Mouse (Mus musculus) limb, embryonic 13.5 days (tissue): ENCODE measurements at regions not wholly inside any gene's neighbourhood (a gene's known extent, or its start where the extent isn't known, plus 50 kb on each side); places are given as distances from the start of the nearest gene placed in this dataset.
A peak's percentile ranks its signal among the peaks of the same experiment; 100 is the strongest.

Source experiments
- ATAC-seq: fragments of 200-750 bp; cut with Nextera tagmentation; 2 replicates; pipeline ENCODE4 v1.8.0; 2017; ENCODE audit warnings: low read depth, moderate number of reproducible peaks, moderate TSS enrichment; ENCODE audit not compliant: low FRiP score
- H3K27ac ChIP-seq: fragments of 300-500 bp; sonication (generic); 2 replicates; pipeline ENCODE4 v1.5.1; 2015; ENCODE audit warnings: inconsistent platforms, mild to moderate bottlenecking, moderate library complexity
- H3K27me3 ChIP-seq: fragments of 300-500 bp; sonication (generic); 2 replicates; pipeline ENCODE4 v1.6.1; 2015; ENCODE audit warnings: mild to moderate bottlenecking, inconsistent platforms
- H3K36me3 ChIP-seq: fragments of 300-500 bp; sonication (generic); 2 replicates; pipeline ENCODE4 v1.6.1; 2015; ENCODE audit warnings: inconsistent platforms, mild to moderate bottlenecking, moderate library complexity
- H3K4me1 ChIP-seq: fragments of 300-500 bp; sonication (generic); 2 replicates; pipeline ENCODE4 v1.6.1; 2015; ENCODE audit warnings: inconsistent platforms
- H3K4me2 ChIP-seq: fragments of 300-500 bp; sonication (generic); replicated peaks from 2 replicates; pipeline ENCODE4 v1.6.1; 2015; ENCODE audit warnings: inconsistent platforms, mild to moderate bottlenecking, moderate library complexity
- H3K4me3 ChIP-seq: fragments of 300-500 bp; sonication (generic); 2 replicates; pipeline ENCODE4 v1.5.1; 2015; ENCODE audit warnings: moderate library complexity, mild to moderate bottlenecking, inconsistent platforms
- H3K9ac ChIP-seq: fragments of 300-500 bp; sonication (generic); 2 replicates; pipeline ENCODE4 v1.6.1; 2015; ENCODE audit warnings: mild to moderate bottlenecking, inconsistent platforms
- H3K9me3 ChIP-seq: fragments of 300-500 bp; sonication (generic); 2 replicates; pipeline ENCODE4 v1.6.1; 2016; ENCODE audit warnings: inconsistent platforms
- WGBS: fragments of 180-500 bp; shearing (Covaris S2); methylation state at CpG from one replicate; pipeline ENCODE4 v1.1.7; 2015; 5-methylcytosine and 5-hydroxymethylcytosine counted together

DNA sequence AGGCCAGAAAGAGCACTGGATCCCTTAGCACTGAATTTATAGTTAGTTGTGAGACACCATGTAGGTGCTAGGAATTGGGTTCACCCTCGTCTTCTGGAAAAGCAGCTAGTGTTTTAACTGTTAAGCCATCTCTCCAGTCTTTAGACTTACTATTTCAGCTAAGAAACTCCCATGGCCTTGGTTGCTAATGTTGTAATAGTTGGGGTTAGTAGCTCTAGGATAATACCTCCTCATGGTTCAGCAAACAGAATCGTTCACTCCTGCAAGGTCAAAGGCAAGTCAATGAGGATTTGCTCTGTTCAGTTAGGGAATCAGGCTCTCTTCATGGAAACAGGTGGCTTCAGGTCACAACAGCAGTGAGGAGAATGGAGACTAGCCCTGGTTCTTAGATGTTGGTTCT, 118.7 kb upstream of the Kbtbd8 start:
- no peak overlapping the region; the same call in 1 of the 2 replicates for H3K27ac ChIP-seq
- no peak overlapping the region for H3K4me3 ChIP-seq
- no peak for ATAC-seq
- H3K4me1 ChIP-seq: peaks cover 20% of the 10 kb centered on the region
- H3K9ac ChIP-seq: no peak overlapping the region
- H3K4me2 ChIP-seq: no peak overlapping the region
- H3K36me3 ChIP-seq: no peaks in the 10 kb centered on the region
- WGBS: 70% methylated on average over 2 of the region's 2 CpGs
- no peaks in the 10 kb centered on the region; the same call in 1 of the 2 replicates for H3K27me3 ChIP-seq
- H3K9me3 ChIP-seq: no peaks in the 10 kb centered on the region

DNA sequence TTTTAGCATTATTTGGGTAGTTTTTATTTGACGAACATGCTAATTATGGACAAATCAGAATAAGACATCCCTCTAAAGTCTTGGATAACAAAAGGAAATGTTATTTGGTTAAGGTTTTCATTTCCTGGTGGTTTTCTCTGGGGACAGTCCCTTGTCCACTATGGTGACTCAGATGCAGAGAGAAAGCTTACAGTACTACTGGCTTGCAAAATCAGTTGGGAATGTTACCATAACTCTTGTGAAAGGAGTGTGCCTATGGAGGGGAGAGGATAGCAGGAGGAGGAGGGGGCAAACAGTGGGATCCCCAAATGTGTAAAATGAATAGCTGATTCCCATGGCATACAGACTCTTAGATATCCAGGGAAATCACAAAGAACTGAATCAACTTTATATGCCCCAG, 122.7 kb upstream of the Kbtbd8 start:
- Histone ChIP-seq H3K4me2 (no peak overlapping the region), H3K9ac (no peak overlapping the region), H3K36me3 (no peaks in the 10 kb centered on the region), H3K4me1 (peaks cover 13% of the 10 kb centered on the region), H3K27ac (no peak overlapping the region), H3K9me3 (no peaks in the 10 kb centered on the region), H3K4me3 (no peak overlapping the region), H3K27me3 (no peaks in the 10 kb centered on the region; the same call in 1 of the 2 replicates)
- 82% methylated on average over 1 of the region's 1 CpGs for WGBS
- ATAC-seq: no peak

DNA sequence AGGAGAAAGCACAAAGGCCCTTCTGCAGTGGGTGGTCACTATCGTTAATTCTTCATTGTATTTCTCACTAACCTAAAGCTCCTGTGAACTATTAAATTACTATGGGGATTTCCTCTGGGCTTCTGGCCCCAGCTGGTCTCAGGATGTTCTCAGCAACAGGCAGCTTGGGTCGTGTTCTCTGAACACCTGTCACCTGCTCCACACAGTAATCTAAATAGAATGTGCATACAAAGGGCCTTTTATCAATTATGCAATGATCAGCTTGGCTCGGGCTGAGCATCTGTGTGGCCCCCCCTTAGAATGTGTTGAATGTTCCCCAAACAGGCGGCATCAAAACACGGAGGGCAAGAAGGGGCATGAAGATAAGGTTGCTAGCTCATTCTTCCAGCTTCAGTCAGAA, 129.6 kb upstream of the Kbtbd8 start:
- Histone ChIP-seq H3K4me1 (no peaks in the 10 kb centered on the region), H3K9me3 (no peaks in the 10 kb centered on the region; the same call in 1 of the 2 replicates), H3K36me3 (no peaks in the 10 kb centered on the region), H3K27ac (no peak overlapping the region), H3K9ac (no peak overlapping the region), H3K4me3 (no peak overlapping the region), H3K27me3 (no peaks in the 10 kb centered on the region), H3K4me2 (no peak overlapping the region)
- ATAC-seq: no peak; the same call in 1 of the 2 replicates
- 35% methylated on average over 5 of the region's 5 CpGs for WGBS

DNA sequence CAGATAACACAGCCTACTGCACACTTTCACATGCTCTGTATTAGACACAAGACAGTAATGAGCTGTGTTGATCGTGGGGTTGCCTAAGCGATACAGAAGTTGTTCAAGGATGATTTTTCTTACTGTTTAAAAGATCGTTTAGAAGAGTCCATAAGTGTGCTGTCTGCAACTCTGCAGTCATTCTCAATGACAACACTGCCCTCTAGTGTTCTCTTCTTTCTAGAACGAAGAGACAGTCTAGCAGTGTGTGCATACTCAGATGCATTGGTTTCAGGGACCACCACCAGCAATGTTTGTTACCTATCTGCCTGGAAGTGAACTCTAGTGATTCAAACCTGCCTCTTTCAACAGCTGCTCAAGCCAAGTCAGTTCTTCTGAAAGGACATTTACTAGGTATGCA, 130.7 kb upstream of the Kbtbd8 start:
- 21% methylated on average over 4 of the region's 4 CpGs for WGBS
- Histone ChIP-seq H3K4me2 (no peak overlapping the region), H3K36me3 (no peaks in the 10 kb centered on the region), H3K9me3 (no peaks in the 10 kb centered on the region; the same call in 1 of the 2 replicates), H3K4me3 (no peak overlapping the region), H3K9ac (no peak overlapping the region), H3K4me1 (peaks cover 11% of the 10 kb centered on the region), H3K27me3 (no peaks in the 10 kb centered on the region), H3K27ac (no peak overlapping the region)
- ATAC-seq: peak; percentile 85

DNA sequence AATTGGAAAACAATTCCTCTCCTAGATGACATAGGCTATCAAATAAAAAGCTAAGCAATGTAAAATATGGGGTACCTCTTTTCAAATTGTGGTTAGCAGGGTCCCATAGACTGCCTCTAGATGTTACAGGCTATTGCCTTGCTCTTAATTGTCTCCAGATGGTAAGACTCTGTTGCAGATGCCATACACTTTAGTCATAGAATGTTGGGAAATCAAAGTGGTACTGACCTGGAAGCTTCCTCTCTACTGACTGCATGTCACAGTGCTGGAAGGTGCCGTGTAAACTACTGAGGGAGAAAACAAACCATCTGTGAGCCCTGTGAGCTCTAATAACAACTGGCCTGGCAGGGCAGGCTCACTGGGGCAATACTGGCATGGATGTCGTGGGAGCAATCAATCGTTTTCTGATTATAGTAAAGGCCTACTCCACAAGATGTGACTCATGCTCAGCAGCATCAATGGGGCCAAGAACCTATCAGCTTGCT, 132.6 kb upstream of the Kbtbd8 start:
- ATAC-seq: no peak
- Histone ChIP-seq H3K4me3 (no peak overlapping the region), H3K4me1 (peaks cover 13% of the 10 kb centered on the region), H3K36me3 (no peaks in the 10 kb centered on the region), H3K27ac (no peak overlapping the region), H3K9me3 (no peaks in the 10 kb centered on the region; the same call in 1 of the 2 replicates), H3K27me3 (no peaks in the 10 kb centered on the region), H3K4me2 (no peak overlapping the region), H3K9ac (no peak overlapping the region)
- WGBS: 71% methylated on average over 3 of the region's 3 CpGs

DNA sequence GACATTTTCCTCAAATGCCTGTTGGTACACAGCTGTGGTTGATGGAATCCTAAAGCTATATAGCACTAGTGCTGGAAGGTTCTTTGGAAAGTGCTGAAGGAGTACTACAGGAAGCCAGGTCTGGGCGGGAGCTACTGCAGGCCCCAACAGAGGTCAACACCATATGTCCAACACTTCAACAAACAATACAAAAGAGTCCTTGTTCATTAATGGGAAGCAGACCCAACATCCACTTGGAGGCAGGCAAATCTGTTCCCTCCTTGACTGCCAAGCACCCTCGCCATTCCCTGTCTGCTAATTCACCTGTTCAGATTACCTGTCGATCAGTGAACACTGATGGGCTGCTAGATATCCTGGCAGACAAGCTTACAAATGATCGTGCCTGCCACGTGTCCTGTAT, 148.4 kb upstream of the Kbtbd8 start:
- H3K36me3 ChIP-seq: no peaks in the 10 kb centered on the region
- H3K4me3 ChIP-seq: no peak overlapping the region
- H3K27me3 ChIP-seq: no peaks in the 10 kb centered on the region; the same call in 1 of the 2 replicates
- ATAC-seq: no peak
- no peak overlapping the region for H3K27ac ChIP-seq
- WGBS: 48% methylated on average over 5 of the region's 5 CpGs
- H3K9ac ChIP-seq: no peak overlapping the region
- H3K4me2 ChIP-seq: no peak overlapping the region
- H3K4me1 ChIP-seq: peaks cover 14% of the 10 kb centered on the region
- no peaks in the 10 kb centered on the region for H3K9me3 ChIP-seq

DNA sequence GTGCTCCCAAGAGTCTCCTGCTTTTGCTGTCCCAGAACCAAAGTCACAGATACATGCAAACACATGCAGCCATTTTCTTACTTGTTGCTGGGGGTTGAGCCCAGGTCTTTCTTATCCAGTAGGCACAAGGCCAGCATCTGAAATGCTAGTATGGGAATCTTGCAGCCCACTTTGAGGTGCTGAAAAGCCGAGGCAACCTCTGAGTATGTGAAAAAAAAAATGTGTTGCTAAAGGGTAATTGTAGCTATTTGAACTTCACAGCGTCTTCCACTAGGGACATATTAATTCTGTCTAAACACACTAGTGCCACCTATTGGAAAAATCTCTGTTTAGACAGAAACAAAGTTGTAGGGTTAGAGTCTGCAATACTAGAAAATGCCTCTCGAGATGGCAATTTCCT, 150.1 kb upstream of the Kbtbd8 start:
- peaks cover 22% of the 10 kb centered on the region for H3K4me1 ChIP-seq
- WGBS: 7% methylated on average over 3 of the region's 3 CpGs
- H3K36me3 ChIP-seq: no peaks in the 10 kb centered on the region
- ATAC-seq: peak; percentile 11; the same call in 1 of the 2 replicates
- H3K27me3 ChIP-seq: no peaks in the 10 kb centered on the region; the same call in 1 of the 2 replicates
- H3K4me3 ChIP-seq: no peak overlapping the region
- H3K9me3 ChIP-seq: no peaks in the 10 kb centered on the region
- H3K27ac ChIP-seq: no peak overlapping the region
- no peak overlapping the region; the same call in 1 of the 2 replicates for H3K4me2 ChIP-seq
- no peak overlapping the region for H3K9ac ChIP-seq

DNA sequence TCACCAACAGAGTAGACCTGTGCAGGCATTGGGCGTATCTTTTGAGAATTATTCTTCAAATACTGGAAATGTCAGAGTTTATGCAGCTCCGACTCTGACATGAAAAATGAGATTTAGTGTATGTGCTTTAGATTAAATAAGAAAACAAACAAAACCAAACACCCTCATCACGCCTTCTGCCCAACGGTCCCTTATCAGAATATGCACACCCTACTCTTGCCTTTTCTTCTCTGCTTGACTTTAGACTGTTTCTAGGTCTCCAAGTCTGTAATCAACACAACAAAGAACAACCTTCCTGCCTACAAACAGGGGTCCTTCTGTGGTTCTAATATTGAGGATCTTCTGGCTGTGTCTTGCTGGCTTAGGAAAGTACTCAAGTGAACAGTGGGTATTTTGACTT, 153.8 kb upstream of the Kbtbd8 start:
- Histone ChIP-seq H3K27me3 (no peaks in the 10 kb centered on the region), H3K4me3 (no peak overlapping the region)

DNA sequence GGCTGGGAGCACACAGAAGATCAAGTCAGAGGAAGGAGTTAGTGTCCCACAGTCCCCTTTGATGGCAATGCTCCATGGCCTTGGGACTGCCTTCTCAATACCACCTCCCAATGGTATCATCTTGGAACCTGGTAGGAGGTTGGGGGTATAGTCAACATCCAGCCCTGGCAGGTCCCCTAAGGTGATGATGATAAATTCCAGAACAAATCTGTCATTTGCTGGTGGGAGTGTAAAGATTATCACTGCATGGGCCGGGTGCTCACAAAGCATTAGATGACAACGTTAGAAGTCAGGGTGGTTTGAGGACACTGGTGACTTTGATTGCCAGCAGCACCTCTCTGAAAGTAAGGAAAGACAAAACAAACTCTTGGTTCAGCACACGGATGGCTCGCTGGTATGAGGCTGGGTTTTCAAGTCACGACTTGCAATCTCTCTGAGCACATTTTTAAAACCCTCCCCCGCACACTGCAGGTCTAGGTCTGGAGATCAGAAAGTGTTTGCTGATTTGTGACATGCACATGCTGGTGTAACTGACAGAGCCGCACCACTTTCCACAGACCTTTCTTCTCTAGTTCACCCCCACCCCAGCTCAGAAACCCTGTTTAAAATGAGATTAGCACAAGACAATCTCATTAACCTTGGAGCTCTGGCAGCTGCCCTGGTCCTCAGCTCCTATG, 154.5 kb upstream of the Kbtbd8 start:
- WGBS: 29% methylated on average over 7 of the region's 7 CpGs
- H3K9me3 ChIP-seq: no peaks in the 10 kb centered on the region
- no peak for ATAC-seq
- H3K36me3 ChIP-seq: no peaks in the 10 kb centered on the region
- no peak overlapping the region for H3K27ac ChIP-seq
- H3K4me1 ChIP-seq: peaks cover 13% of the 10 kb centered on the region
- no peak overlapping the region for H3K4me3 ChIP-seq
- H3K4me2 ChIP-seq: no peak overlapping the region
- H3K9ac ChIP-seq: no peak overlapping the region
- no peaks in the 10 kb centered on the region for H3K27me3 ChIP-seq

More for the DNA sequence above, 153.8 kb upstream of the Kbtbd8 start:
- no peaks in the 10 kb centered on the region for H3K9me3 ChIP-seq
- H3K36me3 ChIP-seq: no peaks in the 10 kb centered on the region
- peaks cover 15% of the 10 kb centered on the region for H3K4me1 ChIP-seq
- no peak for ATAC-seq
- no peak overlapping the region for H3K9ac ChIP-seq
- H3K27ac ChIP-seq: no peak overlapping the region
- 72% methylated on average over 4 of the region's 4 CpGs for WGBS
- no peak overlapping the region for H3K4me2 ChIP-seq

DNA sequence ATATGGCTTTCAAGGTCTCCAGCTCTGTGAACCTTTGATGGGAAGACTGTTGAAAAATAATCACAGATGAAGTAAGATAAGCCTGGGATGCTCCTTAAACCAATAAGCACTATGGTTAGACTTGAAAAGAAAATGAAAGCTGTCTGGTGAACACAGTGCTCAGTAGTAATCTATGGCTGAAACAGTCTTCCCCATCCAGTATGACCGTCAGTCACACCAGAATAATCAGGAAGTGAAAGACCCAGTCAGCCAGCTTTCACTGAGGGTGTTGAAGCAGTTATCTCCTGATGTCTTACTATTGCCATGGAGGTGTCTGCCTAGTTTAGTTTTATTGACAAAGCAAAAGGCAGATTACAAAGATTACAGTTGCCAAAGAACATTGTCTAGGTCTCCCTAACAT, 155.2 kb upstream of the Kbtbd8 start:
- no peak for ATAC-seq
- 83% methylated on average over 1 of the region's 1 CpGs for WGBS
- H3K36me3 ChIP-seq: no peaks in the 10 kb centered on the region
- no peaks in the 10 kb centered on the region for H3K27me3 ChIP-seq
- peaks cover 11% of the 10 kb centered on the region for H3K4me1 ChIP-seq
- no peak overlapping the region for H3K9ac ChIP-seq
- H3K4me3 ChIP-seq: no peak overlapping the region
- H3K27ac ChIP-seq: no peak overlapping the region
- H3K4me2 ChIP-seq: no peak overlapping the region
- H3K9me3 ChIP-seq: no peaks in the 10 kb centered on the region

DNA sequence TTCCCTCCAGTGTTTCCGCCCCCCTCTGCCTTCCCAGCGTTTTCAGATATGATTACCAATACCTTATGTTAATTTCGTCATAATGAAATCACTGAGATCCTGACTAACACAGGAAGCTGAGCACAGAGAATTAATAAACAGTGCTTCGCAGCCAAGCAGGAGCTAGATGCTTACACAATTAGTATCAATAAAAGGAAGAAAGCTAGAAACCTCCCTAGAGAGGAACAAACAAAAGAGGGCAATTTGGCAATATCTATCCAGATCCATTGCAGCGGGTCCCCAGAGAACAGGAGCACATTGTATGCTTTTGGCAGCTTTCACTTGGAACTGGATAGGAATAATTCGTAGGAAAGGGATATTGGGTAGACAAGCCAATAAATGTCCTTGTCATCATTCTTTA, 159.1 kb upstream of the Kbtbd8 start:
- ATAC-seq: no peak
- 80% methylated on average over 6 of the region's 6 CpGs for WGBS

DNA sequence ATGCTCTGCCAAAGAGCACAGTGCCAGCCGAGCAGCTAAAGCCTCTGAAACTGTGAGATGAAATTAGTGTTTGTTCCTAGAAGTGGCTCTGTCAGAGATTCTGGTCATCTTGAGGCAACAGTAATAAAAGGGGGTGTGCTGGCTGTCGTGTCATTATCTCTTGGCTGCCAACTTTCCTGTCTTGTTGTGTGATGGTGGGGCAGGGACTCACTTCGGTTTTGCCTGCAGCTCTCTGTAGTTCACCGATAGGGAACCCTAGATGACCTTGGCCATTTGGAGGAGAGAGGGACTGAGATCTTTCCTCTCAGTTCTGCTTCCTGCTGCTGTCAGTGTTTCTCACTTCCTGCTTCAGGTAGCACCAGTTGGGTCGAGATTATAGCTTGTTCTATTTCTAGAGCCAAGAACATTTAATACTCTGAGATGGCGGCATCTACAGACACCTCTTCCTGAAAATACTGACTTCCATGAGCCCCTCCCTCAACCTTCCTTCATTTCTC, 159.8 kb upstream of the Kbtbd8 start:
- Histone ChIP-seq H3K4me3 (no peak overlapping the region), H3K27ac (no peak overlapping the region), H3K27me3 (no peaks in the 10 kb centered on the region), H3K4me1 (0 out of 2 replicates have a peak, but pooled peaks cover under 1% of the 10 kb centered on the region), H3K9me3 (0 out of 2 replicates have a peak, but pooled peaks cover 4% of the 10 kb centered on the region), H3K36me3 (no peaks in the 10 kb centered on the region), H3K4me2 (no peak overlapping the region), H3K9ac (no peak overlapping the region)
- WGBS: 85% methylated on average over 6 of the region's 6 CpGs
- ATAC-seq: no peak

More for the DNA sequence above, 159.1 kb upstream of the Kbtbd8 start:
- peaks cover 8% of the 10 kb centered on the region for H3K4me1 ChIP-seq
- H3K9ac ChIP-seq: no peak overlapping the region
- no peak overlapping the region for H3K4me3 ChIP-seq
- no peak overlapping the region for H3K4me2 ChIP-seq
- H3K27ac ChIP-seq: no peak overlapping the region
- no peaks in the 10 kb centered on the region for H3K36me3 ChIP-seq
- 0 out of 2 replicates have a peak, but pooled peaks cover 4% of the 10 kb centered on the region for H3K9me3 ChIP-seq
- no peaks in the 10 kb centered on the region for H3K27me3 ChIP-seq
